Mouse (Mus musculus): ENCODE data around the gene Commd4.

GRCm38 (mm10) chr9:57147205-57148143 lies 10.7 kb downstream of the Commd4 start:
- TF ChIP-seq TAL1 (IDR thresholded peaks at IDR 0.05; ENCODE audit: low read length) (no peak), GATA1 (IDR thresholded peaks at IDR 0.05; ENCODE audit: low read length) (no peak)

All from erythroblast, embryonic 14.5 days (primary cell).